Mouse (Mus musculus): ENCODE data around the gene Mtrf1. TPM values are rescaled to one million over a fixed set of nuclear protein-coding genes. Genes with fewer than 3 reads are reported as not detected.
"Not testable (repeated sequence)": the region's sequence is repeated elsewhere in the genome, so short reads cannot be mapped to it uniquely, and the experiment has no call there.

Gene Mtrf1
- polyA plus RNA-seq, 1 experiment: 8.3 TPM

- no peaks in the 10 kb centered on the region for H3K4me1 ChIP-seq (ENCODE audit: control insufficient read depth, insufficient read depth, low read length)
- H3K4me3 ChIP-seq (ENCODE audit: insufficient read depth, low read length): no peak overlapping the region
- H3K27ac ChIP-seq (ENCODE audit: insufficient read depth, low read depth, low read length): no peak overlapping the region
- TF ChIP-seq CTCF (IDR thresholded peaks at IDR 0.05; ENCODE audit: low read depth, low read length) (no peak), POLR2A (IDR thresholded peaks at IDR 0.05; ENCODE audit: borderline replicate concordance, low read depth, low read length) (no peak)
Measured at GRCm38 (mm10) chr14:79407641-79408040, 10.1 kb downstream of the Mtrf1 start.

DNA sequence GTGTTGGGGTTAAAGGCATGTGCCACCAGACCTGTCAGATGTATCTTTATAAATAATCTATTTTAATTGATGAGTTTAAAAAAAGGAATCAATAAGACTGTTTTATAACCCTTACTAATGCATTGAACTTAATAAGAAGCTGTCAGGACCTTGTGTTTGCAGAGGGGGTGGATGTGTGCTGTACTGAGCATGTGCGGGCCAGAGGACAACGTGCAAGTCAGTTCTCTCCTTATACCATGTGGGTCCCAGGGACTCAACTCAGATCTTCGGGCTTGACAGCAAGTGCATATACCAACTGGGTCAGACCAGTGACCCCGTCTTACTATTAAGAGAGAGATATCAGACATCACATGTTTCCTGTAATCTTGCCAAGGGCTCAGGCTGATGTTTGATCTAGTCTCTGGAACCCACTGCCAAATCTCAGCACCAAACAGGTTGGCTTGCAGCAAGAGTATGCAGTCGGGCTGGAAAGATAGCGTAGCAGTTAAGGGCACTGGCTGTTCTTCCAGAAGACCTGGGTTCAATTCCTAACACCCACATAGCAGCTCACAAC lies 11.8 kb downstream of the Mtrf1 start:
- H3K4me1 ChIP-seq (ENCODE audit: control insufficient read depth, insufficient read depth, low read length): no peaks in the 10 kb centered on the region

GRCm38 (mm10) chr14:79410662-79411061 lies 13.1 kb downstream of the Mtrf1 start:
- no peaks in the 10 kb centered on the region for H3K4me1 ChIP-seq (ENCODE audit: control insufficient read depth, insufficient read depth, low read length)
- TF ChIP-seq CTCF (IDR thresholded peaks at IDR 0.05; ENCODE audit: low read depth, low read length) (no peak), POLR2A (IDR thresholded peaks at IDR 0.05; ENCODE audit: borderline replicate concordance, low read depth, low read length) (no peak)
- H3K4me3 ChIP-seq (ENCODE audit: insufficient read depth, low read length): no peak overlapping the region
- H3K27ac ChIP-seq (ENCODE audit: insufficient read depth, low read depth, low read length): no peak overlapping the region

More for the DNA sequence above, 11.8 kb downstream of the Mtrf1 start:
- Histone ChIP-seq H3K27ac (ENCODE audit: insufficient read depth, low read depth, low read length) (no peak overlapping the region), H3K4me3 (ENCODE audit: insufficient read depth, low read length) (no peak overlapping the region)
- TF ChIP-seq CTCF (IDR thresholded peaks at IDR 0.05; ENCODE audit: low read depth, low read length): no peak
- TF ChIP-seq POLR2A (IDR thresholded peaks at IDR 0.05; ENCODE audit: borderline replicate concordance, low read depth, low read length): no peak

DNA sequence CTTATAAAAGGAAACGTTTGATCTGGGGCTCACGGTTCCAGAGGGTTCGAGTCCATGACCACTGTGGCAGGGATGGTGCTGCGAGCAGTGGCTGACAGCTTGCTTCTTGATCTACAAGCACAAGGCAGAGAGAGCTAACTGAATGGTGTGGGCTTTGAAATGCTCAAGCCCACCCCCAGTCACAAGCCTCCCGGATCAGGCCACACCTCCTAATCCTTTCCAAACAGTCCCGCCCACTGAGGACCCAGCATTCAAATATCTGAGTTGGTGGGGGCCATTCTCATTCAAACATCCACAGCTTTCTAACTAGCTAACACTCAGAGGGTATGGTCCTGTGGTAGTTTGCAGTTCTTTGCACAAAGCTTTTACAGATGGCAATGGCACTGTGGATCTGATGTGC lies 15.5 kb downstream of the Mtrf1 start:
- Histone ChIP-seq H3K4me3 (ENCODE audit: insufficient read depth, low read length) (no peak overlapping the region), H3K4me1 (ENCODE audit: control insufficient read depth, insufficient read depth, low read length) (no peaks in the 10 kb centered on the region), H3K27ac (ENCODE audit: insufficient read depth, low read depth, low read length) (no peak overlapping the region)
- TF ChIP-seq CTCF (IDR thresholded peaks at IDR 0.05; ENCODE audit: low read depth, low read length) (no peak), POLR2A (IDR thresholded peaks at IDR 0.05; ENCODE audit: borderline replicate concordance, low read depth, low read length) (no peak)

DNA sequence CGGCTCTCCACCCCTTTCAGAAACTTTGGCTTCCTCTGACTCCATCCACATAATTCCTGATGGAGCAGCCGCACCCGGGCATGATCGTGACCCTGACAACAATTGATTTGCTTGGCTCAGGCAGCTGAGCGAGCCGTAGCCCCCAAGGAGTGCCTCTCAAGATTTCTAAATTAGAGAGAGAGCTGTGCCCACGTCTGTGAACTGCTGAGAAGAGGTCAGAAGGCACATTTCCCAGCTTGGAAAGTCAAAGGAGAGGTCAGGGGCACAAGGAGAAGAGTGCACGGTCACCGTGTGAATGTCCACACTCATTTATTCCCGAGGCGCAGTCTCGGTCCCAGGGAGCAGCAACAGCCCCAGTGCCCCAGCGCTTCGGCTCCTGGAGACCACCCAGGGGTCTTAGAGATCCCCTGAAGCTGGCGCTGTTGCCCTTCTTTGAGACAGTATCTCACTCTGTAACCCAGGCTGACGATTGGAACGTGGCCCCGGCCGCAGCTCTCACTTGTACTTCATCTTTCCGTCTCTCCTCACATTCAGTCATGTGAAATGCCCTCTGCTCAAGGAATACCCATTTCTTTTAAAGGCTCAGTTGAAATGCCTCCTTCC lies 22.6 kb downstream of the Mtrf1 start:
- Histone ChIP-seq H3K4me1 (ENCODE audit: control insufficient read depth, insufficient read depth, low read length) (peaks cover 18% of the 10 kb centered on the region), H3K27ac (ENCODE audit: insufficient read depth, low read depth, low read length) (no peak overlapping the region), H3K4me3 (ENCODE audit: insufficient read depth, low read length) (no peak overlapping the region)
- no peak for TF ChIP-seq CTCF (IDR thresholded peaks at IDR 0.05; ENCODE audit: low read depth, low read length)
- no peak for TF ChIP-seq POLR2A (IDR thresholded peaks at IDR 0.05; ENCODE audit: borderline replicate concordance, low read depth, low read length)

DNA sequence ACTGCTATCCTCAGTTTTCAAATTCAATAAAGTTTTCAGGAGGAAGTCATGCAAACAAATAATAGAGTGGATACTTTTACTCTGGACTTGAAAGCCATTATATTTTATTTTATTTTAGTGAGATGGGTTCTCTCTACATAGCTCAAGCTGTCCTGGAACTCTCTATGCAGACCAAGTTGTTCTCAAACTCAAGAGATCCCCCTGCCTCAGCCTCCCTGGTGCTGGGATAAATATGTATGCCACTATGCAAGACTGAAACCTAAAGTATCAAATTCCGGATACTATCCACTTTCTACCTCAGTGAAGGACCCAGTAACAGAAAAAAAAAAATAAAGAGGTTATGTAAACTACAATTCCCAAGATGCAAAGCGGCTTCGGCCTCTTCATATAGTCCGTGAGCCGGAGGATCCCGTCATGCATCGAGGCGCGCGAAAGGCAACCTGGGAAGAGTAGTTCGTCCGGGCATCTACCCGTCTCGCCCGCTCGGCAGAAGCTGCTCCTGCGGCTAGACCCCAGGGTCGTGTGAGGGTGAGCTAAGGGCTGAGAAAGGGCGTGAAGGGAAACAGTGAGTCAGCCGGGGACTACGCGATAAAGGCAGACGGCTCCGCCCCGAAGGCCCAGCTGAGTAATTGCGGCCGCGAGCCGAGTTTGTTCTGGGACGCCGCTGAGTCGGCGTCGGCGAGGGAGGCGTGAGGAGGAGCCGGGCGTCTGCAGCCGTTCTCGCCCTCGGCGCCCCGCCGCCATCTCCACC lies 28.6 kb downstream of the Mtrf1 start, which contains the start of gene Kbtbd7:
Gene Kbtbd7, plus strand, starts transcription at position 533 of the 751 bp plus-strand sequence.
- peaks cover 12% of the 10 kb centered on the region for H3K4me1 ChIP-seq (ENCODE audit: control insufficient read depth, insufficient read depth, low read length)
- peak within 1 kb of the TSS; percentile 73 for H3K27ac ChIP-seq (ENCODE audit: insufficient read depth, low read depth, low read length)
- H3K4me3 ChIP-seq (ENCODE audit: insufficient read depth, low read length): peak within 1 kb of the TSS; percentile 56
- TF ChIP-seq CTCF (IDR thresholded peaks at IDR 0.05; ENCODE audit: low read depth, low read length) (no peak), POLR2A (IDR thresholded peaks at IDR 0.05; ENCODE audit: borderline replicate concordance, low read depth, low read length) (no peak)

- H3K4me1 ChIP-seq (ENCODE audit: control insufficient read depth, insufficient read depth, low read length): not testable (repeated sequence)
- H3K27ac ChIP-seq (ENCODE audit: insufficient read depth, low read depth, low read length): peak overlapping the region; percentile 73
- H3K4me3 ChIP-seq (ENCODE audit: insufficient read depth, low read length): peak overlapping the region; percentile 56
Measured at GRCm38 (mm10) chr14:79426730-79427365, 29.3 kb downstream of the Mtrf1 start.

DNA sequence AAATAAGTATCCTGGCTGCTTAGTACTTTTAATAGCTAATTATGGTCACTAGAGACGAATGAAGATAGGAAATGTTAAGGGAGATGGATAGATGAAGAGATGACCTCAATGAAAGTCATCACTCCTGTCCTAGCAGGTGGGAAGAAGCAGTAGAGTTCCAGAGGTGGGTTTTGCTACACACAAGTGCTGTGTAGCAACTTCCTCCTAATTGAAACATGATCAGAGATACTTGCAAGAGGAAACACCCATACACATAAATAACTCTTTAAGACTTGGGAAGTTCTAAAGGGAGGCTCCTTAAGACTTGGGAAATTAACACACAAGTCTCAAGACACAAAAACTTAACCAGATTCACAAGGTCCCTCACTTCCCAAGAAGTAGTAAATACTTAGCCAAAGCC lies 36.5 kb downstream of the Mtrf1 start:
- H3K27ac ChIP-seq (ENCODE audit: insufficient read depth, low read depth, low read length): no peak overlapping the region
- no peak for TF ChIP-seq POLR2A (IDR thresholded peaks at IDR 0.05; ENCODE audit: borderline replicate concordance, low read depth, low read length)
- no peak for TF ChIP-seq CTCF (IDR thresholded peaks at IDR 0.05; ENCODE audit: low read depth, low read length)
- no peaks in the 10 kb centered on the region; the same call in 1 of the 2 replicates for H3K4me1 ChIP-seq (ENCODE audit: control insufficient read depth, insufficient read depth, low read length)
- no peak overlapping the region for H3K4me3 ChIP-seq (ENCODE audit: insufficient read depth, low read length)

DNA sequence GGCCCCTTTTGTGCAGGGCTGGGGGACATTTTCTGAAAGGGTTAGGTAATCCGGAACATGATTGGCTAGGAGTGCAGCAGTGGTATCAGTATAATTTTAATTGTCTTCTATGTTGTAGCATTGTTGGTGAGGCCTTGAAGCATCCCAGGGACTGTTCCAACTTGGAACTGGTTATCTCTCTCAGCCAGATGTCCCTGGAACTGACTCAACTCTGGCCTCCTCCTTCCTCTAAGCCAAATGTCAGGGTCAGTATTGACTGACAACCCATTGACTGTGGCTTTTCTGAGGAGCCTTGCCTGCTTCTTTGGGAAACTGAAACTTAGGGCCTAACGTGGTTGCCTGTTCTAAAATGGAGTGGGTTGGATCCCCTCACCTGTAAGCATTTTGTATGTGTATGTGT lies 43.1 kb downstream of the Mtrf1 start:
- no peak overlapping the region for H3K27ac ChIP-seq (ENCODE audit: insufficient read depth, low read depth, low read length)
- no peak for TF ChIP-seq CTCF (IDR thresholded peaks at IDR 0.05; ENCODE audit: low read depth, low read length)
- TF ChIP-seq POLR2A (IDR thresholded peaks at IDR 0.05; ENCODE audit: borderline replicate concordance, low read depth, low read length): no peak
- H3K4me1 ChIP-seq (ENCODE audit: control insufficient read depth, insufficient read depth, low read length): peaks cover 10% of the 10 kb centered on the region
- H3K4me3 ChIP-seq (ENCODE audit: insufficient read depth, low read length): no peak overlapping the region

DNA sequence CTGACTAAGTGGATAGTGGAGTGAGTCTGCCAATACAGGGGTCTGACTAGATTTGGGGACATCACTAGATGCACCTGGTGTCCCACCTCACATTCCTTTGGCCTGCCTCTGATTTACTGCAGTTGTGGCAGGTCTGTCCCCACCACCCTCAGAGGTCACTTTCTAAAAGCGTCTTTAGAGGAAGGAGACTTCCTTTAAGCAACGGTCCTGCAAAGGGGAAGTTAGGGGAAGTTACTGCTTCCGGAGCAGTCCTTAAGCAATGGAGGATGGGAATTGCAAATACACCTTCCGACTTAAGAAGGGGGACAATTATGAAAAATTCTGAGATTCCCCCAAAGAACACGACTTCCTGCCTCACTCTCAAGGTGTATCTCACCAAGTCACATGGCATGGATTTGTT lies 43.9 kb downstream of the Mtrf1 start:
- Histone ChIP-seq H3K4me1 (ENCODE audit: control insufficient read depth, insufficient read depth, low read length) (peaks cover 10% of the 10 kb centered on the region), H3K4me3 (ENCODE audit: insufficient read depth, low read length) (no peak overlapping the region), H3K27ac (ENCODE audit: insufficient read depth, low read depth, low read length) (peak overlapping the region; percentile 49)
- TF ChIP-seq POLR2A (IDR thresholded peaks at IDR 0.05; ENCODE audit: borderline replicate concordance, low read depth, low read length) (no peak), CTCF (IDR thresholded peaks at IDR 0.05; ENCODE audit: low read depth, low read length) (no peak)

All from bone marrow macrophage, adult 2 months (primary cell).